Mouse (Mus musculus): ENCODE measurements around the gene Nat8f5. TPM values are rescaled to one million over a fixed set of nuclear protein-coding genes. Genes with fewer than 3 reads are reported as not detected.
"Not testable (repeated sequence)": the region's sequence is repeated elsewhere in the genome, so short reads cannot be mapped to it uniquely, and the experiment has no call there.

Nat8f5 gene
- polyA plus RNA-seq, 1 experiment from 2014 or later = not detected

DNA sequence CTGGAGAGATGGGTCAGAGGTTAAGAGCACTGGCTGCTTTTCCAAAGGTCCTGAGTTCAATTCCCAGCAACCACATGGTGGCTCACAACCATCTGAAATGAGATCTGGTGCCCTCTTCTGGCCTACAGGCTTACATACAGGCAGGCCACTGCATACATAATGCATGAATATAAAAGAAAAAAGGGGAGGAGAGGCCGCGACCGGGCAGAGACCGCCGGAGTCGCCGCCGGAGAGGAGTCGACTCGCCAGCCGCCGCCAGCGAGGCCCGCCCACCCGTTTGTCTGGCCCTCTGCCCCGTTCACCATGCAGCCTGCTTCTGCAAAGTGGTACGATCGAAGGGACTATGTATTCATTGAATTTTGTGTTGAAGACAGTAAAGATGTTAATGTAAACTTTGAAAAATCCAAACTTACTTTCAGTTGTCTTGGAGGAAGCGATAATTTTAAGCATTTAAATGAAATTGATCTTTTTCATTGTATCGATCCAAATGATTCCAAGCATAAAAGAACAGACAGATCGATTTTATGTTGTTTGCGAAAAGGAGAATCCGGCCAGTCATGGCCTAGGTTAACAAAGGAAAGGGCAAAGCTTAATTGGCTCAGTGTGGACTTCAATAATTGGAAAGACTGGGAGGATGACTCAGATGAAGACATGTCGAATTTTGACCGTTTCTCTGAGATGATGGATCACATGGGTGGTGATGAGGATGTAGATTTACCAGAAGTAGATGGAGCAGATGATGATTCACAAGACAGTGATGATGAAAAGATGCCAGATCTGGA lies 23.1 kb upstream of the Nat8f5 start:
- H3K36me3 ChIP-seq (ENCODE audit: control insufficient read depth, insufficient read depth, low read length); ATAC-seq (ENCODE audit: insufficient number of reproducible peaks, low FRiP score, low TSS enrichment, low read depth); H3K4me3 ChIP-seq (ENCODE audit: low read depth, low read length); H3K9ac ChIP-seq (ENCODE audit: low read length); H3K4me1 ChIP-seq (ENCODE audit: control insufficient read depth, insufficient read depth, low read length); H3K27ac ChIP-seq (replicated peaks; ENCODE audit: low read depth, low read length); H3K4me2 ChIP-seq (ENCODE audit: low read depth, severe bottlenecking); H3K27me3 ChIP-seq (ENCODE audit: control insufficient read depth, insufficient read depth, low read length); H3K9me3 ChIP-seq (ENCODE audit: control insufficient read depth, low read length); DNase-seq (ENCODE audit: low spot score): not testable (repeated sequence)
- 79% methylated on average over 25 of the region's 25 CpGs for WGBS

DNA sequence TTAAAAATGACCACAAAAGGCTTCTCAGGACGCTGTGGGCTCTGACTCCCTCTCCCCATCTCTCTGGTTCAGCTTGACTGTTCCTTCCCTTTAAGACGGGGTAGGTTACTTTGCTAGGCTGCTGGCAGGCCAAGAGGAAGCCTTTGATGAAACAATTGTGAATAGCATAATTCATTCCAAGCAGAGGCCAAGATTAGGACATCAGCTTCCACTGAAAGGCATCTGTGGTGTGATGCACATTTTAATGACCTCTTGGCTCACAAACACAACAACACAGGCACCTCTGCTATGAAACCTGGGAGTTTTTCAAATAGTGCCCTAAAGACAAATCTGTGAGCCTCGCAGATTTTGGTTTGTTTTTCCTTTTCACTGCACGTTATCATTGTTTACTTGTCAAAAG lies 19.2 kb upstream of the Nat8f5 start:
- no peak for ATAC-seq (ENCODE audit: insufficient number of reproducible peaks, low FRiP score, low TSS enrichment, low read depth)
- 62% methylated on average over 4 of the region's 4 CpGs for WGBS
- Histone ChIP-seq H3K27me3 (ENCODE audit: control insufficient read depth, insufficient read depth, low read length) (no peaks in the 10 kb centered on the region), H3K9me3 (ENCODE audit: control insufficient read depth, low read length) (no peaks in the 10 kb centered on the region), H3K4me1 (ENCODE audit: control insufficient read depth, insufficient read depth, low read length) (no peaks in the 10 kb centered on the region), H3K9ac (ENCODE audit: low read length) (no peak overlapping the region), H3K36me3 (ENCODE audit: control insufficient read depth, insufficient read depth, low read length) (no peaks in the 10 kb centered on the region), H3K27ac (replicated peaks; ENCODE audit: low read depth, low read length) (no peak overlapping the region), H3K4me2 (ENCODE audit: low read depth, severe bottlenecking) (no peak overlapping the region), H3K4me3 (ENCODE audit: low read depth, low read length) (no peak overlapping the region)
- DNase-seq (ENCODE audit: low spot score) = no peak

DNA sequence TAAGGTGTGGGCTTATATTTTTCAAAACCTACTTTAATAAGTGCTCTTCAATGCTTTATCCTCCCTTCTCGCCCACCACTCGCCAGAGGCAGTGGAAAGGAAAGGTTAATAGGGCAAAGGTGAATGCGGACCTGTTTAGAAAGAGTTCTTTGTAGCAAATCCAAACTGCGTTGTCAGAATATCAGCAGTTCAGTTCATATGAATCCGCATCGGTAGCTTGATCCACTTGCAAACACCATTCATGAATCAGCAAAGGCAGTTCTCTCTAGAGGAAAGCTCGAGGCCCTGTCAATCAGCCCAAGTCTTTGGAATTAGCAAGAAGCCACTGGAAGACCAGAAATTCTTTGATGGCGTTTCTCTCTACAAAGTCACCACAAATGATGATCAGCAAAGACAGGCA lies 17.9 kb upstream of the Nat8f5 start:
- Histone ChIP-seq H3K9me3 (ENCODE audit: control insufficient read depth, low read length) (no peaks in the 10 kb centered on the region), H3K36me3 (ENCODE audit: control insufficient read depth, insufficient read depth, low read length) (no peaks in the 10 kb centered on the region), H3K9ac (ENCODE audit: low read length) (no peak overlapping the region), H3K27me3 (ENCODE audit: control insufficient read depth, insufficient read depth, low read length) (no peaks in the 10 kb centered on the region), H3K27ac (replicated peaks; ENCODE audit: low read depth, low read length) (no peak overlapping the region), H3K4me3 (ENCODE audit: low read depth, low read length) (no peak overlapping the region), H3K4me1 (ENCODE audit: control insufficient read depth, insufficient read depth, low read length) (no peaks in the 10 kb centered on the region), H3K4me2 (ENCODE audit: low read depth, severe bottlenecking) (no peak overlapping the region)
- ATAC-seq (ENCODE audit: insufficient number of reproducible peaks, low FRiP score, low TSS enrichment, low read depth) = no peak
- WGBS = 80% methylated on average over 8 of the region's 8 CpGs
- DNase-seq (ENCODE audit: low spot score) = no peak

DNA sequence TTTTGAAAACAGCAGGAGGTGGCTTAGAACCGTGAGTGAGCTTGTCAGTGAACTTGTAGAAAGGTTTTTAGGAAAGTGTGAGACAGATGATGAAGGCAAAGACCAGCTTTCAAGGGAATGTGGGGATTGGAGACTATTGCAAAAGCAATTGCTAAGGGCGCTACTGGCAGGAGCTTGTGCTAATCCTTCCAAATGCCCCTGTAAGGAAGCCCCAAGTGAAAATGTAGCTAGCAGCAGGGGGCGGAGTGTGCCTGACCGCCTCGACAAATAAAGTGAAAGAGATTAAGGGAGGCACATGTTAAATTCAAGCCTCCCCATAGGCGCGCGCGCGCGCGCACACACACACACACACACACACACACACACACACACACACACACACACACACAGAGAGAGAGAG lies 16.5 kb upstream of the Nat8f5 start:
- not testable (repeated sequence) for ATAC-seq (ENCODE audit: insufficient number of reproducible peaks, low FRiP score, low TSS enrichment, low read depth); H3K36me3 ChIP-seq (ENCODE audit: control insufficient read depth, insufficient read depth, low read length); H3K27me3 ChIP-seq (ENCODE audit: control insufficient read depth, insufficient read depth, low read length); H3K4me1 ChIP-seq (ENCODE audit: control insufficient read depth, insufficient read depth, low read length); H3K9ac ChIP-seq (ENCODE audit: low read length); H3K4me2 ChIP-seq (ENCODE audit: low read depth, severe bottlenecking); H3K27ac ChIP-seq (replicated peaks; ENCODE audit: low read depth, low read length); H3K4me3 ChIP-seq (ENCODE audit: low read depth, low read length); H3K9me3 ChIP-seq (ENCODE audit: control insufficient read depth, low read length)
- 9% methylated on average over 12 of the region's 12 CpGs for WGBS
- DNase-seq (ENCODE audit: low spot score) = peak; percentile 57

DNA sequence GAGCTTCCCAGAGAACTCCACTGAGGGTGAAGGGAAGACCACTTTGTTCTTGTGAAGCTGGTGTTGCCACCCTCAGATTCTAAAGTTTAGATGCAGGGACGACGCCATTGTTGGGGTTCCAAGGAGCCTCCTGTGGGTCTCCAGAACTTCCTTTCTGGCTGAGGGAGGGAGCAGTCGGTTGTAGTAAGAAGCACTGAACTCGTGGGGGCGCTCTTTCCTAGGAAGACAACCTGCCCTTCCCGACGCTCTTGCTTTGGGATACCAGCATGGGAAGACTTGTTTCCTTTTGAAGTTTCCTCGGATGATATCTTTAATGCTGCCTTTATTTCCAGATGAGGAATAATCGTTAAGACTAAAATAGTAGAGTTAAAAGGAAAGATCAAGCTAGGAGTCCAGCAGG lies 16.1 kb upstream of the Nat8f5 start:
- not testable (repeated sequence) for ATAC-seq (ENCODE audit: insufficient number of reproducible peaks, low FRiP score, low TSS enrichment, low read depth); H3K4me3 ChIP-seq (ENCODE audit: low read depth, low read length)
- 24% methylated on average over 8 of the region's 9 CpGs for WGBS

DNA sequence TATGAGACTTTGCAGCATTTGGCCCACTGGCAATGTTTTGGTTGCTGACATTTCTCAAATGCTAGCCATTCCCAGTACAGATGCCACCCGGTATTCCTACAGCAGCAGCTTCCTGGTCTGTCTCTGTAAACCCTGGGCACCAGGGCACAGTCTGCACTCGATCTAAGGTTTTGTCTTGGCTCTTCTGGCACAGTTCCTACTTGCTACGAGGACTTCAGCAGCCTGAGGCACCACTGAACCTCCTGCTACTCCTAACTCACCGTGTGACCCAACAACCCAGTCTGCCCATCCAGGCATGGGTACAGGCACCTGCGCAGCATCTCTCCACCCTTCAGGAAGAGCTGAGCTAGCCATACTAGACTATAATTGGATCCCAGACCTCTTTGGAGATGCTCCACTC lies 15.3 kb upstream of the Nat8f5 start:
- H3K27me3 ChIP-seq (ENCODE audit: control insufficient read depth, insufficient read depth, low read length); H3K9me3 ChIP-seq (ENCODE audit: control insufficient read depth, low read length); H3K9ac ChIP-seq (ENCODE audit: low read length); H3K4me3 ChIP-seq (ENCODE audit: low read depth, low read length); H3K27ac ChIP-seq (replicated peaks; ENCODE audit: low read depth, low read length); H3K4me1 ChIP-seq (ENCODE audit: control insufficient read depth, insufficient read depth, low read length); ATAC-seq (ENCODE audit: insufficient number of reproducible peaks, low FRiP score, low TSS enrichment, low read depth); H3K4me2 ChIP-seq (ENCODE audit: low read depth, severe bottlenecking); DNase-seq (ENCODE audit: low spot score); H3K36me3 ChIP-seq (ENCODE audit: control insufficient read depth, insufficient read depth, low read length): not testable (repeated sequence)
- WGBS = 88% methylated on average over 5 of the region's 5 CpGs

More for the DNA sequence above, 16.1 kb upstream of the Nat8f5 start:
- not testable (repeated sequence) for H3K27ac ChIP-seq (replicated peaks; ENCODE audit: low read depth, low read length); H3K27me3 ChIP-seq (ENCODE audit: control insufficient read depth, insufficient read depth, low read length); H3K9me3 ChIP-seq (ENCODE audit: control insufficient read depth, low read length); H3K4me2 ChIP-seq (ENCODE audit: low read depth, severe bottlenecking); H3K9ac ChIP-seq (ENCODE audit: low read length); H3K36me3 ChIP-seq (ENCODE audit: control insufficient read depth, insufficient read depth, low read length); H3K4me1 ChIP-seq (ENCODE audit: control insufficient read depth, insufficient read depth, low read length)
- peak; percentile 46 for DNase-seq (ENCODE audit: low spot score)

DNA sequence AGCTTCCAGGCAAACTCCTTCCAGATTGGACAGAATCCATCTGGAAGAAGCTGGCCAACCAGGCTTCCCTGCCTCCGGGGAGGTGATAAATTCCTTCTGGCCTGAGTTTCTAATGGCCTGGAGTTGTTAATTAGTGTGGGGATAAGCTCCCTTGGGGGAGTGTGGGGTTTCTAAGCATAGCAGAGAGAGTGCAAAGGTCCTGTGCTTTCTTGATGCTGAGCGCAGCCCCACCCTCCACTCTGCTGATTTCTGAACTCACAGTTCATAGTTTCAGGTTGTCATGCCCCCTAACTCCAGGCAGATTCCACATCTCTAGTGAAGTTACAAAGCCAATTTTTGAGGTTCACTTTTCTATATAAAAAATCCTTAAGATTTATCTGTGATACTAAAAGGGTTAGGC lies 14.3 kb upstream of the Nat8f5 start:
- DNase-seq (ENCODE audit: low spot score); H3K9ac ChIP-seq (ENCODE audit: low read length); H3K9me3 ChIP-seq (ENCODE audit: control insufficient read depth, low read length); H3K4me1 ChIP-seq (ENCODE audit: control insufficient read depth, insufficient read depth, low read length); ATAC-seq (ENCODE audit: insufficient number of reproducible peaks, low FRiP score, low TSS enrichment, low read depth); H3K36me3 ChIP-seq (ENCODE audit: control insufficient read depth, insufficient read depth, low read length); H3K27ac ChIP-seq (replicated peaks; ENCODE audit: low read depth, low read length); H3K4me2 ChIP-seq (ENCODE audit: low read depth, severe bottlenecking); H3K27me3 ChIP-seq (ENCODE audit: control insufficient read depth, insufficient read depth, low read length); H3K4me3 ChIP-seq (ENCODE audit: low read depth, low read length): not testable (repeated sequence)
- WGBS = 63% methylated on average over 1 of the region's 2 CpGs

DNA sequence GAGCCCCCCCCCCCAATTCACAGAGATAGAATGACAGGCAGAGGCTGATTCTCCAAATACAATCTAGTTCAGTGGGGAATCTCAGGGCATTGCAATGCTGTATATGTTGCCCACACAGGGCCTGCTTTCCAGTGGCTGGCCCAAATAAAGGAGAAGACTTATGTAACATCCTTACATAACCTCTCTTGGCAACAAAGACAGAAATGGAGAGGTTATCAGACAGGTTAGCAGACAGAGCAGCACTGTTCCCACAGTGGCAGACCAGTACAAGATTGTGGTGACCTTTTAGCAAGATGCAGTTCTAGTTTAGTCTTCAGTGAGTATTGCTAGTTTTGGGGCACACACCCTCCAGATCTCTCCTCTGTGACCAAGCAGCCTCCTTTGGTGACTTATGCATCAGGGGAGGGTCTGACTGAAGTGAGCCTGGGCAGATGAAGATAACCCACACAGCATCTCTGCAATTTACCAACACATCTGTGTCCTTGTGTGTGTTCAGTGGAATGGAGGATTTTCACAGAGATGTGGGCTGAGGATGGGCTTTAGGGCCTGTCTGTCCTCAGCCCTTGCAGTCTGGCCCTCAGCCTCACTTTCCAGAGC lies 13.8 kb upstream of the Nat8f5 start:
- H3K9me3 ChIP-seq (ENCODE audit: control insufficient read depth, low read length); DNase-seq (ENCODE audit: low spot score); H3K9ac ChIP-seq (ENCODE audit: low read length); H3K27me3 ChIP-seq (ENCODE audit: control insufficient read depth, insufficient read depth, low read length); H3K4me1 ChIP-seq (ENCODE audit: control insufficient read depth, insufficient read depth, low read length); H3K27ac ChIP-seq (replicated peaks; ENCODE audit: low read depth, low read length); H3K4me3 ChIP-seq (ENCODE audit: low read depth, low read length); H3K36me3 ChIP-seq (ENCODE audit: control insufficient read depth, insufficient read depth, low read length); H3K4me2 ChIP-seq (ENCODE audit: low read depth, severe bottlenecking); ATAC-seq (ENCODE audit: insufficient number of reproducible peaks, low FRiP score, low TSS enrichment, low read depth): not testable (repeated sequence)
